Mouse (Mus musculus) thymus, postnatal 36 days (tissue): ENCODE results near the gene Ltb.

Experiments used
- DNase-seq, 2 experiments: peaks; one replicate each; pipeline ENCODE4 v3.0.0; 2022; ENCODE audit warnings: mixed read lengths in 2 of 2

Ltb gene

GRCm38 (mm10) chr17:35193881-35194843 lies at the start of gene Ltb:
Ltb (plus strand) TSS chr17:35194439.
- DNase-seq, result peak; percentile 89 to 95

GRCm38 (mm10) chr17:35146139-35146538 lies 48.1 kb upstream of the Ltb start:
- no peak for DNase-seq

GRCm38 (mm10) chr17:35147348-35147747 lies 46.9 kb upstream of the Ltb start:
- DNase-seq, result peak in 1 of 2 experiments; percentile 3

GRCm38 (mm10) chr17:35147922-35148639 lies 46.2 kb upstream of the Ltb start:
- DNase-seq, result no peak

- no peak for DNase-seq
These were observed 42.1 kb upstream of the Ltb start for GRCm38 (mm10) chr17:35152121-35152520.

GRCm38 (mm10) chr17:35153077-35153476 lies 41.2 kb upstream of the Ltb start:
- peak in 1 of 2 experiments; percentile 5 for DNase-seq

GRCm38 (mm10) chr17:35153931-35154330 lies 40.3 kb upstream of the Ltb start:
- peak in 1 of 2 experiments; percentile 4 for DNase-seq

- DNase-seq, result peak in 1 of 2 experiments; percentile 23
These were observed 39.6 kb upstream of the Ltb start for GRCm38 (mm10) chr17:35154616-35155015.

GRCm38 (mm10) chr17:35155451-35155850 lies 38.8 kb upstream of the Ltb start:
- peak in 1 of 2 experiments; percentile 17 for DNase-seq

GRCm38 (mm10) chr17:35156461-35157200 lies 37.6 kb upstream of the Ltb start:
- DNase-seq, result no peak

GRCm38 (mm10) chr17:35157254-35157653 lies 37.0 kb upstream of the Ltb start:
- no peak for DNase-seq

GRCm38 (mm10) chr17:35157661-35158175 lies 36.5 kb upstream of the Ltb start:
- DNase-seq, result no peak

- no peak for DNase-seq
These were observed 35.2 kb upstream of the Ltb start for GRCm38 (mm10) chr17:35158850-35159593.

- no peak for DNase-seq
These were observed 34.6 kb upstream of the Ltb start for GRCm38 (mm10) chr17:35159638-35160037.

- no peak for DNase-seq
These were observed 32.8 kb upstream of the Ltb start for GRCm38 (mm10) chr17:35161421-35161820.

GRCm38 (mm10) chr17:35162121-35162520 lies 32.1 kb upstream of the Ltb start:
- no peak for DNase-seq

- no peak for DNase-seq
These were observed 31.5 kb upstream of the Ltb start for GRCm38 (mm10) chr17:35162730-35163129.

GRCm38 (mm10) chr17:35163326-35164081 lies 30.7 kb upstream of the Ltb start:
- DNase-seq, result no peak

GRCm38 (mm10) chr17:35164218-35164567 lies 30.0 kb upstream of the Ltb start:
- no peak for DNase-seq

- DNase-seq, result peak; percentile 95 to 97
These were observed 29.4 kb upstream of the Ltb start, which contains the start of gene Prrc2a for GRCm38 (mm10) chr17:35164568-35165450. Prrc2a (minus strand) TSS chr17:35164897.
